Mouse (Mus musculus) left cerebral cortex, postnatal 14 days (tissue): ENCODE data around the gene Atl1. TPM values are rescaled to one million over a fixed set of nuclear protein-coding genes. Genes with fewer than 3 reads are reported as not detected.

Experiments
- DNase-seq, 2 experiments: peaks; one replicate each; pipeline ENCODE4 v3.0.0; 2021 to 2022; ENCODE audit warnings: low spot score in 2 of 2, mixed read lengths in 1 of 2
- intact Hi-C: fragments of 180-260 bp; cut with DNase I; formaldehyde crosslinking; loops from one replicate; pipeline ENCODE4 v1.15.1; 2025
- total RNA-seq, 2 experiments: library from RNA; stranded (reverse); gene quantifications; 2 replicates each; pipeline ENCODE4 v1.2.3; 2021

Atl1 gene
- total RNA-seq, 2 experiments from 2014 or later = 251 to 254 TPM

- intact Hi-C loops = no loop called here
- DNase-seq = peak in 1 of 2 experiments; percentile 20
These were observed 93.9 kb downstream of the Atl1 start for GRCm38 (mm10) chr12:69986241-69986762.

- DNase-seq = peak; percentile 78 to 85
- intact Hi-C loops = no loop called here
These were observed 94.5 kb downstream of the Atl1 start, which contains the start of gene Sav1 for GRCm38 (mm10) chr12:69986786-69987497. Sav1 (minus strand) TSS chr12:69987002.

GRCm38 (mm10) chr12:69995382-69995781 lies 103.0 kb downstream of the Atl1 start:
- DNase-seq = no peak

GRCm38 (mm10) chr12:69998186-69998983 lies 106.0 kb downstream of the Atl1 start:
- no peak for DNase-seq
- intact Hi-C loops = no loop called here

More at GRCm38 (mm10) chr12:69995382-69995781, 103.0 kb downstream of the Atl1 start:
- intact Hi-C loops = no loop called here

- no peak for DNase-seq
- intact Hi-C loops = no loop called here
These were observed 112.7 kb downstream of the Atl1 start for GRCm38 (mm10) chr12:70005103-70005502.

- intact Hi-C loops = no loop called here
- no peak for DNase-seq
These were observed 117.9 kb downstream of the Atl1 start for GRCm38 (mm10) chr12:70010356-70010755.

GRCm38 (mm10) chr12:70011681-70012080 lies 119.3 kb downstream of the Atl1 start:
- DNase-seq = no peak
- intact Hi-C loops = no loop called here

GRCm38 (mm10) chr12:70015936-70016335 lies 123.5 kb downstream of the Atl1 start:
- DNase-seq = peak in 1 of 2 experiments; percentile 50
- intact Hi-C loops = no loop called here

Other genes with a start within 250 kb of the Atl1 start
- gene Sos2, start 210.8 kb upstream of the Atl1 start, total RNA-seq = 10 to 100 TPM; 31.5 to 34.3 TPM
- 10 to 100 TPM; 13.3 to 14.3 TPM for gene L2hgdh, start 167.7 kb upstream of the Atl1 start, total RNA-seq
- gene Atp5s, start 167.7 kb upstream of the Atl1 start, total RNA-seq = 10 to 100 TPM; 25.4 to 34.8 TPM
- gene Cdkl1, start 101.3 kb upstream of the Atl1 start, total RNA-seq = 10 to 100 TPM; 33.7 to 39.1 TPM
- gene Map4k5, start 586 bp downstream of the Atl1 start, total RNA-seq = 10 to 100 TPM; 40.4 to 43.6 TPM
- gene Sav1, start 94.4 kb downstream of the Atl1 start, total RNA-seq = 10 to 100 TPM; 18.9 TPM
- gene Nin, start 221.1 kb downstream of the Atl1 start, total RNA-seq = 10 to 100 TPM; 44.5 to 53.7 TPM